Mouse (Mus musculus): ENCODE measurements around the gene Lama4.

Gene Lama4

GRCm38 (mm10) chr10:38980980-38981379 is 15.7 kb downstream of the Lama4 start:
- TF ChIP-seq GATA4 (IDR thresholded peaks at IDR 0.05; ENCODE audit: insufficient replicate concordance, low read length) = peak; percentile 77; the same call in 1 of the 2 replicates

- no peak for TF ChIP-seq GATA4 (IDR thresholded peaks at IDR 0.05; ENCODE audit: insufficient replicate concordance, low read length)
Observed at GRCm38 (mm10) chr10:38984358-38985075, 19.2 kb downstream of the Lama4 start.

GRCm38 (mm10) chr10:38986053-38986452 is 20.7 kb downstream of the Lama4 start:
- no peak for TF ChIP-seq GATA4 (IDR thresholded peaks at IDR 0.05; ENCODE audit: insufficient replicate concordance, low read length)

GRCm38 (mm10) chr10:38992827-38993226 is 27.5 kb downstream of the Lama4 start:
- TF ChIP-seq GATA4 (IDR thresholded peaks at IDR 0.05; ENCODE audit: insufficient replicate concordance, low read length) = no peak

- no peak for TF ChIP-seq GATA4 (IDR thresholded peaks at IDR 0.05; ENCODE audit: insufficient replicate concordance, low read length)
Observed at GRCm38 (mm10) chr10:38993632-38994424, 28.5 kb downstream of the Lama4 start.

GRCm38 (mm10) chr10:38994719-38995450 is 29.6 kb downstream of the Lama4 start:
- TF ChIP-seq GATA4 (IDR thresholded peaks at IDR 0.05; ENCODE audit: insufficient replicate concordance, low read length) = no peak

- no peak for TF ChIP-seq GATA4 (IDR thresholded peaks at IDR 0.05; ENCODE audit: insufficient replicate concordance, low read length)
Observed at GRCm38 (mm10) chr10:38995896-38996295, 30.6 kb downstream of the Lama4 start.

GRCm38 (mm10) chr10:39000951-39001350 is 35.6 kb downstream of the Lama4 start:
- no peak for TF ChIP-seq GATA4 (IDR thresholded peaks at IDR 0.05; ENCODE audit: insufficient replicate concordance, low read length)

- no peak for TF ChIP-seq GATA4 (IDR thresholded peaks at IDR 0.05; ENCODE audit: insufficient replicate concordance, low read length)
Observed at GRCm38 (mm10) chr10:39002521-39002920, 37.2 kb downstream of the Lama4 start.

- no peak for TF ChIP-seq GATA4 (IDR thresholded peaks at IDR 0.05; ENCODE audit: insufficient replicate concordance, low read length)
Observed at GRCm38 (mm10) chr10:39003520-39003919, 38.2 kb downstream of the Lama4 start.

GRCm38 (mm10) chr10:39005494-39005893 is 40.2 kb downstream of the Lama4 start:
- no peak for TF ChIP-seq GATA4 (IDR thresholded peaks at IDR 0.05; ENCODE audit: insufficient replicate concordance, low read length)

GRCm38 (mm10) chr10:39006433-39007105 is 41.3 kb downstream of the Lama4 start:
- no peak for TF ChIP-seq GATA4 (IDR thresholded peaks at IDR 0.05; ENCODE audit: insufficient replicate concordance, low read length)

GRCm38 (mm10) chr10:39014836-39015235 is 49.5 kb downstream of the Lama4 start:
- no peak for TF ChIP-seq GATA4 (IDR thresholded peaks at IDR 0.05; ENCODE audit: insufficient replicate concordance, low read length)

- no peak for TF ChIP-seq GATA4 (IDR thresholded peaks at IDR 0.05; ENCODE audit: insufficient replicate concordance, low read length)
Observed at GRCm38 (mm10) chr10:39017986-39018385, 52.7 kb downstream of the Lama4 start.

- no peak for TF ChIP-seq GATA4 (IDR thresholded peaks at IDR 0.05; ENCODE audit: insufficient replicate concordance, low read length)
Observed at GRCm38 (mm10) chr10:39018635-39019034, 53.3 kb downstream of the Lama4 start.

Measured in liver, adult (tissue).